Mouse (Mus musculus) intestine, postnatal 0 days (tissue): Measurements from ENCODE around the gene Slc35g1. TPM values are rescaled to one million over a fixed set of nuclear protein-coding genes. Genes with fewer than 3 reads are reported as not detected.

ENCODE experiments used
- ATAC-seq: fragments of 200-750 bp; cut with Nextera tagmentation; 2 replicates; pipeline ENCODE4 v1.8.0; 2017; ENCODE audit warnings: mild to moderate bottlenecking, moderate TSS enrichment, moderate library complexity
- H3K27ac ChIP-seq: fragments of 300-500 bp; sonication (generic); 2 replicates; pipeline ENCODE4 v1.5.1; 2014; ENCODE audit warnings: mild to moderate bottlenecking, low read depth, low read length, moderate library complexity
- H3K27me3 ChIP-seq: fragments of 300-500 bp; sonication (generic); replicated peaks from 2 replicates; pipeline ENCODE4 v1.6.1; 2014; ENCODE audit warnings: low read length, mixed read lengths; ENCODE audit not compliant: control insufficient read depth, insufficient read depth
- H3K36me3 ChIP-seq: fragments of 300-500 bp; sonication (generic); 2 replicates; pipeline ENCODE4 v1.6.1; 2014; ENCODE audit warnings: mild to moderate bottlenecking, moderate library complexity; ENCODE audit not compliant: control insufficient read depth, insufficient read depth
- H3K4me1 ChIP-seq: fragments of 300-500 bp; sonication (generic); replicated peaks from 2 replicates; pipeline ENCODE4 v1.6.1; 2014; ENCODE audit warnings: antibody characterized with exemption, low read length, mixed read lengths; ENCODE audit not compliant: control insufficient read depth, insufficient read depth
- H3K4me2 ChIP-seq: fragments of 300-500 bp; sonication (generic); replicated peaks from 2 replicates; pipeline ENCODE4 v1.6.1; 2014; ENCODE audit warnings: low read depth, mild to moderate bottlenecking, moderate library complexity
- H3K4me3 ChIP-seq: fragments of 300-500 bp; sonication (generic); 2 replicates; pipeline ENCODE4 v1.5.1; 2014; ENCODE audit warnings: low read depth, low read length
- H3K9ac ChIP-seq: fragments of 300-500 bp; sonication (generic); 2 replicates; pipeline ENCODE4 v1.6.1; 2014; ENCODE audit warnings: mild to moderate bottlenecking, low read depth, low read length
- H3K9me3 ChIP-seq: fragments of 300-500 bp; sonication (generic); 2 replicates; pipeline ENCODE4 v1.6.1; 2016; ENCODE audit warnings: mixed run types; ENCODE audit not compliant: control insufficient read depth
- CTCF ChIP-seq: sonication (generic); IDR thresholded peaks from 2 replicates; pipeline ENCODE4 v1.5.1; 2016; ENCODE audit warnings: low read depth, mild to moderate bottlenecking, control low read depth, antibody characterized with exemption, moderate library complexity
- WGBS: fragments of 180-500 bp; shearing (Covaris S2); extraction: QIAGEN DNeasy Blood & Tissue Kit; methylation state at CpG from one replicate; pipeline ENCODE4 v1.1.7; 2014; 5-methylcytosine and 5-hydroxymethylcytosine counted together
- polyA plus RNA-seq: library from polyadenylated mRNA; unstranded; fragments of >200 nt; fragmentation: Nextera tagmentation; extraction: Ambion mirVana; gene quantifications from 2 replicates; pipeline ENCODE4 v1.2.1, GENCODE M21; 2015

Gene Slc35g1
- polyA plus RNA-seq, 1 experiment from 2014 or later: 7.8 TPM

GRCm38 (mm10) chr19:38422926-38423325, 27.1 kb downstream of the Slc35g1 start:
- TF ChIP-seq CTCF: no peak

DNA sequence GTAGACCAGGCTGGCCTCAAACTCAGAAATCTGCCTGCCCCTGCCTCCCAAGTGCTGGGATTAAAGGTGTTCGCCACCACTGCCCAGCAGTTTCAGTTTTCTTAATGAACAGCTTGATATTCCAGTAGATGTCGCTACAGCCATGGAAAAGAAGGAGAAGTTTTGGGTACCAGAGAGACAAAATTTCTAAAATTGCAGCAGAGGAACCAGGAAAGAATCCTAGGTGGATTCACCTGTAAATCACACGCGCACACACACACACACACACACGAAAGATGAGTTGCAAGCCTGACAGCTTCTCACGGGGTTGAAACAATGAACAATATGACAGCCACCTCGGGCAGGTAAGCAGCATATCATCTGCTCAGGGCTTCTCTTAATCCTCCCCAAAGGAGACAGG, 28.1 kb downstream of the Slc35g1 start:
- Histone ChIP-seq H3K27ac (no peak overlapping the region), H3K9ac (no peak overlapping the region), H3K4me1 (no peaks in the 10 kb centered on the region), H3K9me3 (no peaks in the 10 kb centered on the region), H3K4me3 (no peak overlapping the region), H3K36me3 (no peaks in the 10 kb centered on the region), H3K4me2 (no peak overlapping the region), H3K27me3 (no peaks in the 10 kb centered on the region)
- 31% methylated on average over 7 of the region's 7 CpGs for WGBS
- peak; percentile 73 for TF ChIP-seq CTCF
- no peak for ATAC-seq

More at GRCm38 (mm10) chr19:38422926-38423325, 27.1 kb downstream of the Slc35g1 start:
- no peaks in the 10 kb centered on the region for H3K36me3 ChIP-seq
- WGBS: 58% methylated on average over 6 of the region's 6 CpGs
- ATAC-seq: no peak
- H3K27ac ChIP-seq: no peak overlapping the region
- no peak overlapping the region for H3K9ac ChIP-seq
- H3K27me3 ChIP-seq: no peaks in the 10 kb centered on the region
- H3K4me3 ChIP-seq: no peak overlapping the region
- H3K9me3 ChIP-seq: no peaks in the 10 kb centered on the region
- no peak overlapping the region for H3K4me2 ChIP-seq
- no peaks in the 10 kb centered on the region for H3K4me1 ChIP-seq

- H3K4me1 ChIP-seq: no peaks in the 10 kb centered on the region
- no peak overlapping the region for H3K4me3 ChIP-seq
- no peaks in the 10 kb centered on the region for H3K36me3 ChIP-seq
- no peak for TF ChIP-seq CTCF
- no peaks in the 10 kb centered on the region for H3K9me3 ChIP-seq
- H3K27me3 ChIP-seq: no peaks in the 10 kb centered on the region
- no peak for ATAC-seq
- WGBS: 88% methylated on average over 6 of the region's 7 CpGs
- no peak overlapping the region for H3K27ac ChIP-seq
- no peak overlapping the region for H3K9ac ChIP-seq
- no peak overlapping the region for H3K4me2 ChIP-seq
Measured at GRCm38 (mm10) chr19:38424581-38424980, 28.8 kb downstream of the Slc35g1 start.

DNA sequence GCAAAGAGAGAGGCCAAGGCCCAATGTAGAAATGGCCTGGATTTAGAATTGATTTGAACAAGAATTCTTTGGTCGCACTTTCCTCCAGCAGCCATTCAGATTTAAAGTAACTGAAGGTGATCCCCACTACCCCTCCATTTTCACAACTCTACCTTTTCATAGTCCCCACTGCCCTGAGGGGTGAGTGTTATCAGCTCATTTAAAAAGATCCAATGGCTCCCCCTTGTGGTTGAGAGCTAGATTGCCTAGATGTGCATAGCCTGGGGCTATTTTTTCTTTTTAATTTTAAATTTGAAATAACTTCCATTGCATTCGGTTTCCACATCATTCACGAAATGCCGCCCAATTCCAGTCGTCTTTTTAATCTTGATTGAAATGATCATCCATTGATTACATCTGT, 33.5 kb downstream of the Slc35g1 start:
- no peak for ATAC-seq
- TF ChIP-seq CTCF: peak; percentile 69
- Histone ChIP-seq H3K4me3 (no peak overlapping the region), H3K9ac (no peak overlapping the region), H3K36me3 (no peaks in the 10 kb centered on the region), H3K27me3 (no peaks in the 10 kb centered on the region), H3K27ac (no peak overlapping the region), H3K4me2 (no peak overlapping the region), H3K4me1 (no peaks in the 10 kb centered on the region), H3K9me3 (no peaks in the 10 kb centered on the region)
- WGBS: 41% methylated on average over 5 of the region's 5 CpGs

DNA sequence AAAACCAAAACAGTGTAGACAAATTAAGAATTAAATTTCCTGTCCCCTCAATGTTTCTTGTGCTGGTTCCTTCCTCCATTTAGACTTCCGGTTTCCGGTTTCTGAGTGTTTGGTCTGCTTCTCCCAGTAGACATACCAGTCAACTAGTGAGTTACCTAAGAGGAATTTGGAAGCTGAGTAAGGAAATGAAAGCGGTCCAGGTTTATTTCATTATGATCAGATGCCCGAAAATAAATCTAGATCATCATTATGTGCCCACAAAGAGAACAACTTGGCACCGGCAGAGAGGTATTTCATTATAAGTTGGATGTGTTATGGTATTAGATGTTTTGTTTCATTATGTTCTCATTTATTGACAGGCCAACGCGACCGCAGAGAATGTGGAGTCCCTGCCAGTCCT, 34.7 kb downstream of the Slc35g1 start:
- no peak overlapping the region for H3K4me3 ChIP-seq
- WGBS: 85% methylated on average over 8 of the region's 8 CpGs
- no peak for TF ChIP-seq CTCF

DNA sequence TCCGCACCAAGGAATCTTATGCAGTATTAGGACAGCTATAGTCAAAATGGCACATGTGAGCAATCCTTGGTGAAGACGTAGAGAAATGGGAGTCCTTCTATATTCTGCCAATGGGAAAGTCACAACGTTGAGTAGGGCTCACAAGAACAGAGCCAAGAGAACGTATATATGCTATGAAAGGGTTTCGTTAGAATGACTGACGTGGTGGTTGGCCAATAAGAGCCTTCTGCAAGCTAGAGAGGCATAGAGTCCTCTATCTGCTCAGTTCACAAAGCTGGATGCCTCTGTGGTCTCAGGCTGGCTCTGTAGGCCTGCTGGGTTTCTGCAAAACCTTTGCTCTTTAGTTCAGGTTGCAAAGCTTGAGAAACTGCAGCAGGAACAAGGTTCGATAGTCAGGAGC, 35.5 kb downstream of the Slc35g1 start:
- H3K9me3 ChIP-seq: no peaks in the 10 kb centered on the region
- ATAC-seq: no peak
- no peaks in the 10 kb centered on the region for H3K36me3 ChIP-seq
- no peak overlapping the region for H3K4me2 ChIP-seq
- no peak overlapping the region for H3K4me3 ChIP-seq
- no peaks in the 10 kb centered on the region for H3K27me3 ChIP-seq
- 81% methylated on average over 7 of the region's 7 CpGs for WGBS
- no peak overlapping the region for H3K9ac ChIP-seq
- TF ChIP-seq CTCF: no peak
- no peak overlapping the region for H3K27ac ChIP-seq
- H3K4me1 ChIP-seq: no peaks in the 10 kb centered on the region

More for the DNA sequence above, 34.7 kb downstream of the Slc35g1 start:
- Histone ChIP-seq H3K4me2 (no peak overlapping the region), H3K9ac (no peak overlapping the region), H3K27me3 (no peaks in the 10 kb centered on the region), H3K27ac (no peak overlapping the region), H3K36me3 (no peaks in the 10 kb centered on the region), H3K4me1 (no peaks in the 10 kb centered on the region), H3K9me3 (no peaks in the 10 kb centered on the region)
- ATAC-seq: no peak

DNA sequence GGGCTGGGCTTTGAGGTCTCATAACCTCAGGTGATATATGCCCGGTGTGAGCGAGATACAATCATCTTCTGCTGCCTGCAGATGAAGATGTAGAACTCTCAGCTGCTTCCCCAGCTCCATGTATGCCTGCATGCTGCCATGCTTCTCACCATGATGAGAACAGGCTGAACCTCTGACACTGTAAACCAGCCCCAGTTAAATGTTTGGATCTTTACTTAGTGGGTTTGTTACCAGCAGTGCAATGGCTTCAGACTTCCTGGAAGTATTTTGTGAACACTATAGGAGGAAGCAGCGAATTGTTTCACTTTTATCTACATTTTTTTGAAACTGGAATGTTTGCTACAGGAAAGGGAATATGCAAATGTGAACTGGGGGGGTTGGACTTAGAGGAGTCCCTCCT, 36.2 kb downstream of the Slc35g1 start:
- H3K9ac ChIP-seq: no peak overlapping the region
- TF ChIP-seq CTCF: no peak
- WGBS: 61% methylated on average over 3 of the region's 3 CpGs
- no peaks in the 10 kb centered on the region for H3K9me3 ChIP-seq
- H3K36me3 ChIP-seq: no peaks in the 10 kb centered on the region
- H3K4me3 ChIP-seq: no peak overlapping the region
- no peak overlapping the region for H3K4me2 ChIP-seq
- ATAC-seq: no peak
- H3K27me3 ChIP-seq: no peaks in the 10 kb centered on the region
- H3K4me1 ChIP-seq: no peaks in the 10 kb centered on the region
- H3K27ac ChIP-seq: no peak overlapping the region
